Mouse (Mus musculus) adipose tissue, adult 10 weeks (tissue): Measurements from ENCODE around the gene Gtpbp4. TPM values are rescaled to one million over a fixed set of nuclear protein-coding genes. Genes with fewer than 3 reads are reported as not detected.

Source experiments
- polyA plus RNA-seq: library from polyadenylated mRNA; stranded (reverse); fragments of 350-450 nt; fragmentation: Illumina TruSeq; extraction: RNeasy Lipid Tissue Mini Kit (QIAGEN cat#74804); gene quantifications from one replicate; pipeline ENCODE4 v1.2.3, GENCODE M21; 2014; ENCODE audit warnings: low read depth, low replicate concordance

Gtpbp4 gene
- polyA plus RNA-seq, result 28.9 TPM

DNA sequence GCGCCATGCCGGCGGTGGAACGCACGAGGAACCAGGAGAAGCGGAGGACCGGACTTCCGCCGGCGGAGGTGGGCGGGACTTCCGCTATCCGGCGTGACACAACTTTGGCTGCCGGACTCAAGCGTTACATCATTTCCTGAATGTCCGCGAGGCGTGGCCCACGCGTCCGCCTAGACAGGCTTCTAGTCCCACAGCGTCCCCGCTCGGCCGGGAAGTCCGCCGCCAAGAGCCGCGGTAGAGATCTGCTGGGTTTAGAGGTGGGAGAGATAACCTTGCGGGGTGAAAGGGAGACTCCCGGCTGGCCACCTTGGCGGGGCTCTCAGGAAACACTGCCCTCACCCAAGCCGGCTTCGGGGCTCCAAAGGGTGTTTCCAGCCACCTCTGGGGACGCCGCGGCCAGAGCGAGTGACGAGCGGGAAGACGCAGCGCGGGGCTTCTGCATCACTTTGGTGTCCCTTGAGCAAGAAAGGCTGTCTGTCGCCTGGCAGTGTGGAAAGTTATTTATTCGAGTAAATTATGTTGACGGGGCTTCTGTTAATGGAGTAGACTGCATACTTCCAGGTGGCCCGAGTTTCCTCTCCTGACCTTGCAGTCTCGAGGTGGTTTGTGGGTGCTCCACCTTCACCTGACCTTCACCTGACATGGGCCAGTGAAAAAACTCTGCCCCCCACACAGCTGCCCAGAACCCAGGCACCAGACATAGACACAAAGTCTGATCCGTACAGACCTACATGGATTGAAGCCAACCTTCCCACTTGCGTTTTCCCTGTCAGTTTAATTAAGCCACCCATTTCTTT lies at the start of gene Gtpbp4:
Gene Gtpbp4, minus strand, starts transcription at position 94 of the 797 bp plus-strand sequence.

GRCm38 (mm10) chr13:8952563-8952962 lies 43.3 kb downstream of the Gtpbp4 start, which contains the start of gene Idi2:
Gene Idi2 (plus strand): TSS chr13:8952863.

GRCm38 (mm10) chr13:8948131-8948530 lies 47.8 kb downstream of the Gtpbp4 start, which contains the start of gene Gm9745:
Gene Gm9745 (minus strand): TSS chr13:8948231.

Other genes starting within 250 kb of the Gtpbp4 start
- gene Wdr37, start 124.2 kb downstream of the Gtpbp4 start, polyA plus RNA-seq, result 14.4 TPM
- gene Idi1, start 110.6 kb downstream of the Gtpbp4 start, polyA plus RNA-seq, result 38.5 TPM
- gene Gm9745, start 47.9 kb downstream of the Gtpbp4 start, polyA plus RNA-seq, result not detected
- gene Idi2, start 43.2 kb downstream of the Gtpbp4 start, polyA plus RNA-seq, result not detected
- 33.3 TPM for gene Larp4b, start 97.8 kb upstream of the Gtpbp4 start, polyA plus RNA-seq